Mouse (Mus musculus) cerebellum, adult 2 months (tissue): ENCODE data around the gene Sparc.

ENCODE experiments used
- CTCF ChIP-seq: fragments of 200-500 bp; IDR thresholded peaks from 2 replicates; pipeline ENCODE4 v1.5.1; 2011; ENCODE audit warnings: low read depth, mild to moderate bottlenecking, control low read depth, low read length, moderate library complexity, borderline replicate concordance; ENCODE audit not compliant: insufficient read depth
- POLR2A ChIP-seq: fragments of 200-500 bp; IDR thresholded peaks from 2 replicates; pipeline ENCODE4 v1.6.1; 2011; ENCODE audit warnings: low read length, control low read depth, borderline replicate concordance; ENCODE audit not compliant: insufficient read depth

DNA sequence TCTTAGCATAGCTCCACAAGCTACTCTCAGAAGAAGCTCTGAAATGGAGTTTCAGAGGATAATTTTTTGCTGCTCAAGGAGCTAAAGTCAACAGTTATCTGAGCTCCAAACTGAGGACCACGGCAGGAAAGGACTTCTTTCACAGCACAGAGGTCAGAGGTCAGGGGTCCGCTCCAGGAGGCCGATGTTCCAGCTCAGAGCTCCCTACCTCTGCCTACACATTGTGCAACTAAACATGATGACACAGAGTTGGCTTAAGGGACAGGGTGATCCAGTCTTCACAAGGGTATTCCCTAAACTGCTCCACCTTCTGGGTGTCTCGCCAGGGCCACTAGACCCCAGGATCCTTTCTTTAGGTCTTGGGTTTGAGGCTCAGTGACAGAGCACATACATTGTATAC lies 35.5 kb upstream of the Sparc start:
- TF ChIP-seq CTCF: no peak
- TF ChIP-seq POLR2A: no peak
